Mouse (Mus musculus) fibroblast of lung, adult 2 months (primary cell): Measurements from ENCODE around the gene Rbck1.
"Not testable (repeated sequence)": the region's sequence is repeated elsewhere in the genome, so short reads cannot be mapped to it uniquely, and the experiment has no call there.

Experiments used
- DNase-seq: peaks from one replicate; pipeline ENCODE4 v3.0.0-alpha.2; 2011; ENCODE audit warnings: low read depth

Rbck1 gene

GRCm38 (mm10) chr2:152332101-152332825 is at the start of gene Rbck1:
Rbck1 (minus strand) TSS chr2:152332653.
- DNase-seq: no peak

- DNase-seq: no peak
Observed at GRCm38 (mm10) chr2:152376345-152376741, 43.9 kb upstream of the Rbck1 start, which contains the start of gene Nrsn2. Nrsn2 (minus strand) TSS chr2:152376638.

GRCm38 (mm10) chr2:152375652-152376344 is 43.3 kb upstream of the Rbck1 start:
- DNase-seq: no peak

GRCm38 (mm10) chr2:152373547-152373946 is 41.1 kb upstream of the Rbck1 start:
- no peak for DNase-seq

- DNase-seq: no peak
Observed at GRCm38 (mm10) chr2:152372661-152373060, 40.2 kb upstream of the Rbck1 start.

GRCm38 (mm10) chr2:152372104-152372503 is 39.7 kb upstream of the Rbck1 start:
- DNase-seq: no peak

- DNase-seq: no peak
Observed at GRCm38 (mm10) chr2:152368532-152369140, 36.2 kb upstream of the Rbck1 start.

GRCm38 (mm10) chr2:152367917-152368316 is 35.5 kb upstream of the Rbck1 start:
- DNase-seq: no peak

GRCm38 (mm10) chr2:152363245-152364147 is 31.0 kb upstream of the Rbck1 start:
- DNase-seq: peak; percentile 73

- no peak for DNase-seq
Observed at GRCm38 (mm10) chr2:152361193-152361592, 28.7 kb upstream of the Rbck1 start.

- no peak for DNase-seq
Observed at GRCm38 (mm10) chr2:152360271-152360775, 27.9 kb upstream of the Rbck1 start.

GRCm38 (mm10) chr2:152359616-152360015 is 27.2 kb upstream of the Rbck1 start:
- no peak for DNase-seq

GRCm38 (mm10) chr2:152358977-152359376 is 26.5 kb upstream of the Rbck1 start:
- DNase-seq: not testable (repeated sequence)

GRCm38 (mm10) chr2:152357254-152357653 is 24.8 kb upstream of the Rbck1 start:
- no peak for DNase-seq

GRCm38 (mm10) chr2:152349842-152350540 is 17.5 kb upstream of the Rbck1 start:
- DNase-seq: peak; percentile 88

- DNase-seq: no peak
Observed at GRCm38 (mm10) chr2:152349205-152349604, 16.8 kb upstream of the Rbck1 start.

- DNase-seq: no peak
Observed at GRCm38 (mm10) chr2:152347722-152348121, 15.3 kb upstream of the Rbck1 start.

GRCm38 (mm10) chr2:152346776-152347465 is 14.5 kb upstream of the Rbck1 start:
- no peak for DNase-seq

- no peak for DNase-seq
Observed at GRCm38 (mm10) chr2:152345393-152345792, 12.9 kb upstream of the Rbck1 start.

- DNase-seq: no peak
Observed at GRCm38 (mm10) chr2:152344909-152345308, 12.5 kb upstream of the Rbck1 start.
